Mouse (Mus musculus) myocyte (in vitro differentiated cells): ENCODE measurements at regions not wholly inside any gene's neighbourhood (a gene's known extent, or its start where the extent isn't known, plus 50 kb on each side); places are given as distances from the start of the nearest gene placed in this dataset.
A peak's percentile ranks its signal among the peaks of the same experiment; 100 is the strongest.

Source experiments
- H3K27me3 ChIP-seq: one replicate; pipeline ENCODE4 v1.6.1; 2011; ENCODE audit not compliant: control insufficient read depth, insufficient read depth, insufficient read length
- H3K36me3 ChIP-seq: one replicate; pipeline ENCODE4 v1.6.1; 2011; ENCODE audit not compliant: control insufficient read depth, insufficient read depth
- H3K4me2 ChIP-seq: one replicate; pipeline ENCODE4 v1.6.1; 2011; ENCODE audit warnings: low read depth, control low read depth
- H3K4me3 ChIP-seq: one replicate; pipeline ENCODE4 v1.5.1; 2011; ENCODE audit warnings: mild to moderate bottlenecking, control low read depth, moderate library complexity
- H3K79me2 ChIP-seq: one replicate; pipeline ENCODE4 v1.6.1; 2011; ENCODE audit not compliant: control insufficient read depth, insufficient read depth
- H3ac ChIP-seq: one replicate; pipeline ENCODE4 v1.6.1; 2011; ENCODE audit not compliant: control insufficient read depth, insufficient read length
- CEBPB ChIP-seq: IDR thresholded peaks from 2 replicates; pipeline ENCODE4 v1.6.1; 2011; ENCODE audit warnings: mild to moderate bottlenecking, moderate library complexity; ENCODE audit not compliant: poor library complexity, insufficient read depth, severe bottlenecking
- E2F4 ChIP-seq: IDR thresholded peaks from one replicate; pipeline ENCODE4 v1.6.1; 2011; ENCODE audit warnings: mild to moderate bottlenecking, control low read depth, moderate library complexity; ENCODE audit not compliant: insufficient read depth
- MAX ChIP-seq: IDR thresholded peaks from one replicate; pipeline ENCODE4 v1.6.1; 2011; ENCODE audit warnings: low read depth, mild to moderate bottlenecking, control low read depth
- MYOD1 ChIP-seq, 3 experiments: IDR thresholded peaks; one replicate each; pipeline ENCODE4 v1.6.1; 2011; ENCODE audit warnings: control low read depth in 2 of 3, low read depth in 2 of 3, mild to moderate bottlenecking in 2 of 3, moderate library complexity in 1 of 3; ENCODE audit not compliant: insufficient read length in 2 of 3, control insufficient read depth in 1 of 3
- MYOG ChIP-seq, 3 experiments: IDR thresholded peaks; one replicate each; pipeline ENCODE4 v1.6.1; 2011; ENCODE audit warnings: control low read depth in 2 of 3, low read depth in 2 of 3, mild to moderate bottlenecking in 2 of 3; ENCODE audit not compliant: insufficient read length in 2 of 3, control insufficient read depth in 1 of 3, insufficient read depth in 1 of 3
- POLR2A ChIP-seq: IDR thresholded peaks from one replicate; pipeline ENCODE4 v1.6.1; 2011; ENCODE audit warnings: low read depth, mild to moderate bottlenecking, control low read depth, moderate library complexity; ENCODE audit not compliant: insufficient read length
- POLR2AphosphoS2 ChIP-seq: IDR thresholded peaks from one replicate; pipeline ENCODE4 v1.6.1; 2011; ENCODE audit warnings: low read depth, control low read depth; ENCODE audit not compliant: insufficient read length
- REST ChIP-seq: IDR thresholded peaks from one replicate; pipeline ENCODE4 v1.6.1; 2011; ENCODE audit warnings: mild to moderate bottlenecking, control low read depth, moderate library complexity; ENCODE audit not compliant: insufficient read depth, insufficient read length
- SRF ChIP-seq: IDR thresholded peaks from one replicate; pipeline ENCODE4 v1.6.1; 2011; ENCODE audit warnings: low read depth; ENCODE audit not compliant: control insufficient read depth, insufficient read length
- TCF12 ChIP-seq: IDR thresholded peaks from one replicate; pipeline ENCODE4 v1.6.1; 2011; ENCODE audit warnings: mild to moderate bottlenecking, control low read depth; ENCODE audit not compliant: poor library complexity, insufficient read depth, severe bottlenecking
- TCF3 ChIP-seq: IDR thresholded peaks from one replicate; pipeline ENCODE4 v1.6.1; 2011; ENCODE audit warnings: low read depth, control low read depth; ENCODE audit not compliant: insufficient read length
- USF1 ChIP-seq: IDR thresholded peaks from one replicate; pipeline ENCODE4 v1.6.1; 2011; ENCODE audit warnings: low read depth, mild to moderate bottlenecking, control low read depth, moderate library complexity

GRCm38 (mm10) chr3:66486658-66487057, 190.0 kb upstream of the Veph1 start:
- H3K4me2 ChIP-seq, result no peak overlapping the region
- no peak overlapping the region for H3ac ChIP-seq
- no peak overlapping the region for H3K4me3 ChIP-seq
- H3K27me3 ChIP-seq, result no peaks in the 10 kb centered on the region
- H3K36me3 ChIP-seq, result no peaks in the 10 kb centered on the region
- no peaks in the 10 kb centered on the region for H3K79me2 ChIP-seq
- no peak for TF ChIP-seq MYOD1 (IDR thresholded peaks at IDR 0.05; ENCODE audit: control insufficient read depth in 1 of 3, insufficient read length in 2 of 3, low read depth in 2 of 3)
- TF ChIP-seq POLR2A, result no peak
- no peak for TF ChIP-seq POLR2AphosphoS2
- no peak for TF ChIP-seq E2F4
- TF ChIP-seq MYOG (IDR thresholded peaks at IDR 0.05; ENCODE audit: control insufficient read depth in 1 of 3, insufficient read depth in 1 of 3, insufficient read length in 2 of 3, low read depth in 2 of 3), result no peak
- TF ChIP-seq TCF3, result no peak

DNA sequence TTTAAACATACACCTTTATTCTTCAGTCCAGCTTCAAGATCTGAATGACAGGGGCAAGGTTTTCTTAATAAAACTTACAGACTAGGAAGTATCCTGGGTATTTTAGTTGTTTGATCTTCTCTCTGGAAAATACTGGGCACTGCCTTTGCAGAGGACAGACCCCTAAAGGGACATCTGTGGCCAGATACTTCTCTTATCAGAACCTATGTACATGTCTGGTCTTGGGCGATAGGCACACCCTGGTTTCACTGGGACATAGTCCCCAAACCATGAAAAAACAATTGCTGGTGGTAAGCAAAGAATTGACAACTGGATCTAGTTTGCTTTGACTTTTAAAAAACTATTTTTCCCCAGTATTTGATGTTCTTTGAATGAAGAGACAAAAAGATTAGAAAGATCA, 189.5 kb upstream of the Veph1 start:
- TF ChIP-seq POLR2AphosphoS2, result no peak
- TF ChIP-seq SRF, result no peak
- no peak for TF ChIP-seq CEBPB
- TF ChIP-seq MYOG (IDR thresholded peaks at IDR 0.05; ENCODE audit: control insufficient read depth in 1 of 3, insufficient read depth in 1 of 3, insufficient read length in 2 of 3, low read depth in 2 of 3), result no peak
- no peak for TF ChIP-seq POLR2A
- TF ChIP-seq USF1, result no peak
- TF ChIP-seq E2F4, result no peak
- TF ChIP-seq TCF12, result no peak
- no peak for TF ChIP-seq MAX
- TF ChIP-seq TCF3, result no peak
- TF ChIP-seq REST, result no peak

GRCm38 (mm10) chr3:66480718-66481117, 184.1 kb upstream of the Veph1 start:
- H3K4me2 ChIP-seq, result no peak overlapping the region
- TF ChIP-seq SRF (no peak), REST (no peak), POLR2AphosphoS2 (no peak), POLR2A (no peak), CEBPB (no peak), MYOG (IDR thresholded peaks at IDR 0.05; ENCODE audit: control insufficient read depth in 1 of 3, insufficient read depth in 1 of 3, insufficient read length in 2 of 3, low read depth in 2 of 3) (no peak), MYOD1 (IDR thresholded peaks at IDR 0.05; ENCODE audit: control insufficient read depth in 1 of 3, insufficient read length in 2 of 3, low read depth in 2 of 3) (peak in 1 of 3 experiments; percentile 62)
- H3K79me2 ChIP-seq, result no peaks in the 10 kb centered on the region
- no peak overlapping the region for H3K4me3 ChIP-seq
- H3K27me3 ChIP-seq, result no peaks in the 10 kb centered on the region
- H3K36me3 ChIP-seq, result no peaks in the 10 kb centered on the region
- H3ac ChIP-seq, result no peak overlapping the region

More for the DNA sequence above, 189.5 kb upstream of the Veph1 start:
- Histone ChIP-seq H3K4me2 (no peak overlapping the region), H3K27me3 (no peaks in the 10 kb centered on the region), H3ac (no peak overlapping the region), H3K4me3 (no peak overlapping the region), H3K36me3 (no peaks in the 10 kb centered on the region), H3K79me2 (no peaks in the 10 kb centered on the region)

- TF ChIP-seq REST, result no peak
- TF ChIP-seq CEBPB, result no peak
- no peak for TF ChIP-seq MYOG (IDR thresholded peaks at IDR 0.05; ENCODE audit: control insufficient read depth in 1 of 3, insufficient read depth in 1 of 3, insufficient read length in 2 of 3, low read depth in 2 of 3)
- TF ChIP-seq POLR2A, result no peak
- TF ChIP-seq TCF3, result no peak
- no peak for TF ChIP-seq E2F4
- TF ChIP-seq MAX, result no peak
- TF ChIP-seq SRF, result no peak
- Histone ChIP-seq H3K4me2 (no peak overlapping the region), H3K79me2 (no peaks in the 10 kb centered on the region), H3ac (no peak overlapping the region), H3K36me3 (no peaks in the 10 kb centered on the region), H3K4me3 (no peak overlapping the region), H3K27me3 (no peaks in the 10 kb centered on the region)
Measured at GRCm38 (mm10) chr3:66479266-66479665, 182.6 kb upstream of the Veph1 start.

DNA sequence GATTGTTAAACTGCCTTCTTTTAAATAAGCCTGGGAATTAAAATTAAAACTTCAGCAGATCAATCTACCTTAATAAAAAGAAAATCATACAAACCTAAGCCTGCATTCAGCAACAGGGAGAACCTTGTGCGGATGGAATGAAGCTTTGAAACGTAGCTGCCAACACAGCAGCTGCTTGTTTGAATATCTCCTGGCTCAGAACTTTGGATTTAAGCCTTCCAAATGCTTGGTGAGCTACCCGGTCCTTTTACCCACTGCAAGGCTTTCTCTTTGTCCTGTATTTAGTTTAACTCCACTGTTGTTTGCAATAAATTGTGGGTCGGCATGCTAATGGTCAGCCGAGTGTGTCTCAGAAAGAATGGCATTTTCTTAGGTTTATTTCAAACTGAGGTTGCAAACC, 169.7 kb upstream of the Veph1 start:
- TF ChIP-seq MYOD1 (IDR thresholded peaks at IDR 0.05; ENCODE audit: control insufficient read depth in 1 of 3, insufficient read length in 2 of 3, low read depth in 2 of 3) (no peak), TCF12 (no peak), POLR2A (no peak)
- H3K27me3 ChIP-seq, result no peaks in the 10 kb centered on the region
- no peak overlapping the region for H3ac ChIP-seq
- no peaks in the 10 kb centered on the region for H3K79me2 ChIP-seq
- H3K4me3 ChIP-seq, result no peak overlapping the region
- H3K36me3 ChIP-seq, result no peaks in the 10 kb centered on the region
- H3K4me2 ChIP-seq, result no peak overlapping the region
